Mouse (Mus musculus): ENCODE results near the gene D230025D16Rik. TPM values are rescaled to one million over a fixed set of nuclear protein-coding genes. Genes with fewer than 3 reads are reported as not detected.

The D230025D16Rik gene
- total and polyA plus RNA-seq, 2 experiments, result 54.9 to 67.3 TPM

- peaks cover 6% of the 10 kb centered on the region; the same call in 1 of the 2 replicates for H3K4me1 ChIP-seq (ENCODE audit: control insufficient read depth, insufficient read depth, low read length)
- no peaks in the 10 kb centered on the region for H3K27me3 ChIP-seq (ENCODE audit: control insufficient read depth, insufficient read depth, low read length)
- H3K27ac ChIP-seq (replicated peaks; ENCODE audit: insufficient read depth, low read depth, low read length), result peak within 1 kb of the TSS; percentile 13; the same call in 1 of the 2 replicates
- TF ChIP-seq CTCF (IDR thresholded peaks at IDR 0.05; ENCODE audit: low read depth, low read length) (no peak), POLR2A (IDR thresholded peaks at IDR 0.05; ENCODE audit: extremely low read depth, insufficient read depth, low read length) (no peak)
- peak within 1 kb of the TSS; percentile 50 for H3K9ac ChIP-seq (ENCODE audit: low read depth, low read length)
- WGBS, result 42% methylated on average over 14 of the region's 14 CpGs
- H3K4me3 ChIP-seq (ENCODE audit: insufficient read depth, low read depth, low read length), result peak within 1 kb of the TSS; percentile 68
- DNase-seq (ENCODE audit: extremely low read depth, low read depth, low spot score), result no peak
- H3K36me3 ChIP-seq (ENCODE audit: control insufficient read depth, insufficient read depth, low read length), result peaks cover 27% of the 10 kb centered on the region
- no peaks in the 10 kb centered on the region for H3K79me2 ChIP-seq (ENCODE audit: control insufficient read depth, insufficient read depth, low read length)
These were observed 30.0 kb downstream of the D230025D16Rik start, which contains the start of gene B3gnt9 for GRCm38 (mm10) chr8:105254966-105255350. Gene B3gnt9 (minus strand): TSS chr8:105255153.

GRCm38 (mm10) chr8:105257318-105258114 lies 32.6 kb downstream of the D230025D16Rik start:
- no peak for DNase-seq (ENCODE audit: extremely low read depth, low read depth, low spot score)
- Histone ChIP-seq H3K27ac (replicated peaks; ENCODE audit: insufficient read depth, low read depth, low read length) (no peak overlapping the region), H3K4me3 (ENCODE audit: insufficient read depth, low read depth, low read length) (no peak overlapping the region), H3K79me2 (ENCODE audit: control insufficient read depth, insufficient read depth, low read length) (no peaks in the 10 kb centered on the region), H3K4me1 (ENCODE audit: control insufficient read depth, insufficient read depth, low read length) (peaks cover 6% of the 10 kb centered on the region; the same call in 1 of the 2 replicates), H3K9ac (ENCODE audit: low read depth, low read length) (no peak overlapping the region), H3K27me3 (ENCODE audit: control insufficient read depth, insufficient read depth, low read length) (no peaks in the 10 kb centered on the region), H3K36me3 (ENCODE audit: control insufficient read depth, insufficient read depth, low read length) (peaks cover 6% of the 10 kb centered on the region)
- 80% methylated on average over 7 of the region's 7 CpGs for WGBS
- TF ChIP-seq CTCF (IDR thresholded peaks at IDR 0.05; ENCODE audit: low read depth, low read length) (no peak), POLR2A (IDR thresholded peaks at IDR 0.05; ENCODE audit: extremely low read depth, insufficient read depth, low read length) (no peak)

GRCm38 (mm10) chr8:105258911-105259720 lies 34.2 kb downstream of the D230025D16Rik start:
- Histone ChIP-seq H3K36me3 (ENCODE audit: control insufficient read depth, insufficient read depth, low read length) (no peaks in the 10 kb centered on the region), H3K4me3 (ENCODE audit: insufficient read depth, low read depth, low read length) (peak overlapping the region; percentile 12; the same call in 1 of the 2 replicates), H3K27ac (replicated peaks; ENCODE audit: insufficient read depth, low read depth, low read length) (no peak overlapping the region), H3K79me2 (ENCODE audit: control insufficient read depth, insufficient read depth, low read length) (peaks cover 4% of the 10 kb centered on the region; the same call in 1 of the 2 replicates), H3K4me1 (ENCODE audit: control insufficient read depth, insufficient read depth, low read length) (peaks cover 4% of the 10 kb centered on the region; the same call in 1 of the 2 replicates), H3K9ac (ENCODE audit: low read depth, low read length) (no peak overlapping the region), H3K27me3 (ENCODE audit: control insufficient read depth, insufficient read depth, low read length) (no peaks in the 10 kb centered on the region)
- DNase-seq (ENCODE audit: extremely low read depth, low read depth, low spot score), result no peak
- WGBS, result 41% methylated on average over 55 of the region's 55 CpGs
- TF ChIP-seq POLR2A (IDR thresholded peaks at IDR 0.05; ENCODE audit: extremely low read depth, insufficient read depth, low read length) (no peak), CTCF (IDR thresholded peaks at IDR 0.05; ENCODE audit: low read depth, low read length) (no peak)

- no peak for DNase-seq (ENCODE audit: extremely low read depth, low read depth, low spot score)
- H3K4me1 ChIP-seq (ENCODE audit: control insufficient read depth, insufficient read depth, low read length), result peaks cover 4% of the 10 kb centered on the region; the same call in 1 of the 2 replicates
- WGBS, result 11% methylated on average over 30 of the region's 30 CpGs
These were observed 34.9 kb downstream of the D230025D16Rik start for GRCm38 (mm10) chr8:105259721-105260320.

GRCm38 (mm10) chr8:105260371-105261099 lies 35.6 kb downstream of the D230025D16Rik start:
- H3K4me1 ChIP-seq (ENCODE audit: control insufficient read depth, insufficient read depth, low read length), result peaks cover 9% of the 10 kb centered on the region; the same call in 1 of the 2 replicates
- H3K4me3 ChIP-seq (ENCODE audit: insufficient read depth, low read depth, low read length), result no peak overlapping the region
- no peaks in the 10 kb centered on the region for H3K27me3 ChIP-seq (ENCODE audit: control insufficient read depth, insufficient read depth, low read length)
- DNase-seq (ENCODE audit: extremely low read depth, low read depth, low spot score), result no peak
- TF ChIP-seq CTCF (IDR thresholded peaks at IDR 0.05; ENCODE audit: low read depth, low read length), result no peak
- no peak for TF ChIP-seq POLR2A (IDR thresholded peaks at IDR 0.05; ENCODE audit: extremely low read depth, insufficient read depth, low read length)
- 90% methylated on average over 7 of the region's 7 CpGs for WGBS
- H3K36me3 ChIP-seq (ENCODE audit: control insufficient read depth, insufficient read depth, low read length), result no peaks in the 10 kb centered on the region
- H3K9ac ChIP-seq (ENCODE audit: low read depth, low read length), result no peak overlapping the region
- peaks cover 7% of the 10 kb centered on the region; the same call in 1 of the 2 replicates for H3K79me2 ChIP-seq (ENCODE audit: control insufficient read depth, insufficient read depth, low read length)
- H3K27ac ChIP-seq (replicated peaks; ENCODE audit: insufficient read depth, low read depth, low read length), result no peak overlapping the region

More at GRCm38 (mm10) chr8:105259721-105260320, 34.9 kb downstream of the D230025D16Rik start:
- no peaks in the 10 kb centered on the region for H3K36me3 ChIP-seq (ENCODE audit: control insufficient read depth, insufficient read depth, low read length)
- peak overlapping the region; percentile 12; the same call in 1 of the 2 replicates for H3K4me3 ChIP-seq (ENCODE audit: insufficient read depth, low read depth, low read length)
- H3K27me3 ChIP-seq (ENCODE audit: control insufficient read depth, insufficient read depth, low read length), result no peaks in the 10 kb centered on the region
- H3K27ac ChIP-seq (replicated peaks; ENCODE audit: insufficient read depth, low read depth, low read length), result no peak overlapping the region
- H3K79me2 ChIP-seq (ENCODE audit: control insufficient read depth, insufficient read depth, low read length), result peaks cover 7% of the 10 kb centered on the region; the same call in 1 of the 2 replicates
- TF ChIP-seq POLR2A (IDR thresholded peaks at IDR 0.05; ENCODE audit: extremely low read depth, insufficient read depth, low read length) (no peak), CTCF (IDR thresholded peaks at IDR 0.05; ENCODE audit: low read depth, low read length) (peak; percentile 95)
- no peak overlapping the region for H3K9ac ChIP-seq (ENCODE audit: low read depth, low read length)
